14 mouse cellular contexts compared by ENCODE assay signal in genomic region chr2:167512970-167513369, GRCm38 (mm10). TPM values are rescaled to one million over a fixed set of nuclear protein-coding genes. Genes with fewer than 3 reads are reported as not detected.
DNase-seq lines count a peak whose midpoint lies in the region; ATAC-seq and TF ChIP-seq lines count a peak whose summit lies in the region.
"Had no signal": no experiment of that assay in that cellular context is flagged by ENCODE, and none has a peak within 500 bp of the region (broad histone marks: within the 10 kb centered on the region; RNA-seq: fewer than 3 reads in every experiment).

No protein-coding gene starts in this region.

- DNase-seq in adrenal gland, adult (ENCODE audit: inconsistent age in 2 of 2, low spot score in 1 of 2): peak; percentile 5 to 53
- no peak for DNase-seq in adrenal gland, postnatal 14 days
- no peak for DNase-seq in liver, embryonic 14.5 days (ENCODE audit: low read depth in 3 of 3, low spot score in 3 of 3)
- no peak for DNase-seq in liver
- no peak for DNase-seq in ES-E14 (ENCODE audit: low read depth, low spot score)
- DNase-seq in induced T-regulatory cell, adult 2 months (ENCODE audit: low read depth): peak; percentile 74
- DNase-seq in right cerebral cortex, postnatal 4 days: no peak
- DNase-seq in limb, embryonic 10.5 days (ENCODE audit: low spot score): no peak
- DNase-seq: gastrocnemius, postnatal 14 days; kidney, postnatal 4 days; spleen, adult 18-20 months had no signal

- no peaks in the 10 kb centered on the region for H3K9me3 ChIP-seq in liver, embryonic 14.5 days (ENCODE audit: control insufficient read depth, low read length)
- H3K9me3 ChIP-seq in ES-E14 (ENCODE audit: control insufficient read depth, insufficient read depth, low read depth, low read length): no peaks in the 10 kb centered on the region
- H3K9me3 ChIP-seq in limb, embryonic 10.5 days (replicated peaks): no peaks in the 10 kb centered on the region
- H3K9me3 ChIP-seq: embryonic facial prominence, embryonic 13.5 days; liver, embryonic 15.5 days had no signal

- no peak for ATAC-seq in liver, embryonic 14.5 days (ENCODE audit: insufficient read depth)

- no peak overlapping the region for H3K9ac ChIP-seq in liver, embryonic 14.5 days (replicated peaks)
- no peak overlapping the region for H3K9ac ChIP-seq in ES-E14 (ENCODE audit: insufficient read depth, low read depth, low read length, poor library complexity, severe bottlenecking)
- H3K9ac ChIP-seq: embryonic facial prominence, embryonic 13.5 days; liver, embryonic 15.5 days had no signal

- peak; percentile 67 for TF ChIP-seq CTCF in liver, embryonic 14.5 days (IDR thresholded peaks at IDR 0.05; ENCODE audit: low read depth)

- no peaks in the 10 kb centered on the region for H3K27me3 ChIP-seq in liver, embryonic 14.5 days (ENCODE audit: control insufficient read depth, insufficient read depth, low read length)
- H3K27me3 ChIP-seq in limb, embryonic 10.5 days (ENCODE audit: low read depth, poor library complexity, severe bottlenecking): no peaks in the 10 kb centered on the region
- H3K27me3 ChIP-seq: embryonic facial prominence, embryonic 13.5 days; liver, embryonic 15.5 days had no signal

- no peak overlapping the region for H3K27ac ChIP-seq in liver, embryonic 14.5 days
- no peak overlapping the region for H3K27ac ChIP-seq in ES-E14 (ENCODE audit: insufficient read depth, low read depth, low read length, poor library complexity, severe bottlenecking)
- H3K27ac ChIP-seq in limb, embryonic 10.5 days: no peak overlapping the region
- H3K27ac ChIP-seq: embryonic facial prominence, embryonic 13.5 days; liver, embryonic 15.5 days had no signal

- in situ Hi-C loops in ES-E14 (cut with MboI; ENCODE audit: low sequenced_read_pairs in 2 of 2, unreplicated experiment in 2 of 2): no loop called here

- peaks cover 40% of the 10 kb centered on the region for H3K36me3 ChIP-seq in liver, embryonic 14.5 days (replicated peaks; ENCODE audit: control insufficient read depth, insufficient read depth, low read depth)
- H3K36me3 ChIP-seq in ES-E14 (ENCODE audit: control insufficient read depth, insufficient read depth, low read length, poor library complexity, severe bottlenecking): peaks cover 81% of the 10 kb centered on the region
- H3K36me3 ChIP-seq in limb, embryonic 10.5 days: peaks cover 100% of the 10 kb centered on the region

- no peak overlapping the region for H3K4me3 ChIP-seq in liver, embryonic 14.5 days (ENCODE audit: insufficient read depth in 1 of 2, low read depth in 2 of 2, low read length in 2 of 2)
- no peak overlapping the region for H3K4me3 ChIP-seq in ES-E14 (ENCODE audit: insufficient read depth in 1 of 2, low read depth in 1 of 2, low read length in 2 of 2, poor library complexity in 1 of 2, severe bottlenecking in 1 of 2)
- H3K4me3 ChIP-seq in limb, embryonic 10.5 days: no peak overlapping the region
- H3K4me3 ChIP-seq: embryonic facial prominence, embryonic 13.5 days; liver, embryonic 15.5 days had no signal

- no peak for TF ChIP-seq EP300 in liver, embryonic 14.5 days (IDR thresholded peaks at IDR 0.05; ENCODE audit: low read depth)

- 74% methylated on average over 5 of the region's 5 CpGs for WGBS in liver, embryonic 14.5 days (ENCODE audit: insufficient replicate concordance)
- 93% methylated on average over 5 of the region's 5 CpGs for WGBS in limb, embryonic 10.5 days

- H3K4me1 ChIP-seq in liver, embryonic 14.5 days (replicated peaks; ENCODE audit: control insufficient read depth in 2 of 2, insufficient read depth in 2 of 2, low read length in 1 of 2): peaks cover 8 to 12% of the 10 kb centered on the region in 2 experiments
- no peaks in the 10 kb centered on the region for H3K4me1 ChIP-seq in ES-E14 (ENCODE audit: control insufficient read depth in 2 of 2, insufficient read depth in 2 of 2, low read length in 2 of 2, poor library complexity in 1 of 2)
- H3K4me1 ChIP-seq in limb, embryonic 10.5 days: no peaks in the 10 kb centered on the region
- H3K4me1 ChIP-seq: embryonic facial prominence, embryonic 13.5 days had no signal

- H3K4me2 ChIP-seq in liver, embryonic 14.5 days (ENCODE audit: low read depth): no peak overlapping the region
- H3K4me2 ChIP-seq: embryonic facial prominence, embryonic 13.5 days; liver, embryonic 15.5 days had no signal

TF ChIP-seq in ES-E14, 5 proteins besides CTCF, POLR2A, EP300 and RAD21:
- TF ChIP-seq CHD2 (IDR thresholded peaks at IDR 0.05; ENCODE audit: low read depth, low read length): no peak
- TF ChIP-seq MAFK (IDR thresholded peaks at IDR 0.05; ENCODE audit: insufficient read depth, low read depth, low read length): no peak
- TF ChIP-seq ZC3H11A (IDR thresholded peaks at IDR 0.05; ENCODE audit: borderline replicate concordance, low read depth, low read length): 0 out of 2 replicates have a peak, but pooled peaks have one; percentile 3

RNA-seq across cellular contexts. Expression of gene Spata2, which starts 20.3 kb away (rescaled TPM):
- total RNA-seq in adrenal gland, postnatal 14 days (2021): 30.1 and 32.5 TPM in 2 replicates
- polyA plus RNA-seq in liver, embryonic 14.5 days (2012; rRNA removed): 7.6 and 8.6 TPM in 2 replicates
- polyA plus RNA-seq in liver, embryonic 14.5 days (2014; fragmentation: Nextera tagmentation; extraction: Ambion mirVana): 6.8 and 7.5 TPM in 2 replicates
- total RNA-seq in ES-E14 (2012; rRNA removed): 10.0 and 11.0 TPM in 2 replicates
- 19.5 and 21.5 TPM in 2 replicates for polyA plus RNA-seq in limb, embryonic 10.5 days (2016; fragmentation: Nextera tagmentation; extraction: Ambion mirVana)

RNA-seq across cellular contexts. Expression of gene Rnf114, which starts 20.5 kb away (rescaled TPM):
- total RNA-seq in adrenal gland, postnatal 14 days (2021): 57.6 and 62.9 TPM in 2 replicates
- 21.7 and 23.9 TPM in 2 replicates for polyA plus RNA-seq in liver, embryonic 14.5 days (2012; rRNA removed)
- 25.8 and 28.4 TPM in 2 replicates for polyA plus RNA-seq in liver, embryonic 14.5 days (2014; fragmentation: Nextera tagmentation; extraction: Ambion mirVana)
- total RNA-seq in ES-E14 (2012; rRNA removed): 39.3 and 48.1 TPM in 2 replicates
- polyA plus RNA-seq in limb, embryonic 10.5 days (2016; fragmentation: Nextera tagmentation; extraction: Ambion mirVana): 130 and 131 TPM in 2 replicates

RNA-seq across cellular contexts. Expression of gene Snai1, which starts 25.0 kb away (rescaled TPM):
- total RNA-seq in adrenal gland, postnatal 14 days (2021): 7.2 and 10.6 TPM in 2 replicates
- polyA plus RNA-seq in liver, embryonic 14.5 days (2012; rRNA removed): 1.9 and 2.2 TPM in 2 replicates
- polyA plus RNA-seq in liver, embryonic 14.5 days (2014; fragmentation: Nextera tagmentation; extraction: Ambion mirVana): 1.1 and 2.0 TPM in 2 replicates
- total RNA-seq in ES-E14 (2012; rRNA removed): 1.4 and 3.4 TPM in 2 replicates
- polyA plus RNA-seq in limb, embryonic 10.5 days (2016; fragmentation: Nextera tagmentation; extraction: Ambion mirVana): 94.9 and 118 TPM in 2 replicates
- total RNA-seq: hematopoietic stem cell, adult 5-6 weeks had no signal

Comparison
In these comparisons a context has a peak if more than half of its experiments do, and no peak if none do; other contexts are left out.
1. DNase-seq: peak in adrenal gland, adult (2 of 2) and induced T-regulatory cell, adult 2 months (single experiment); none in adrenal gland, postnatal 14 days (single experiment), liver, embryonic 14.5 days (0 of 3), liver (single experiment), ES-E14 (single experiment), right cerebral cortex, postnatal 4 days (single experiment) and limb, embryonic 10.5 days (single experiment).